Mouse (Mus musculus) stomach, postnatal 0 days (tissue): Measurements from ENCODE around the gene Stx4a.
A peak's percentile ranks its signal among the peaks of the same experiment; 100 is the strongest.

Experiments
- CTCF ChIP-seq: IDR thresholded peaks from 2 replicates; pipeline ENCODE4 v1.5.1; 2016; ENCODE audit warnings: antibody characterized with exemption, low read depth, mild to moderate bottlenecking, moderate library complexity
- EP300 ChIP-seq: optimal IDR thresholded peaks from 2 replicates; pipeline ENCODE3; 2016; ENCODE audit warnings: antibody characterized with exemption

- peak; percentile 18; the same call in 1 of the 2 replicates for TF ChIP-seq CTCF
- no peak for TF ChIP-seq EP300
Measured at GRCm38 (mm10) chr7:127801010-127801621, 23.0 kb upstream of the Stx4a start.
